Mouse (Mus musculus) monocyte, adult 5-6 weeks (primary cell): ENCODE data around the gene Cd93. TPM values are rescaled to one million over a fixed set of nuclear protein-coding genes. Genes with fewer than 3 reads are reported as not detected.
A peak's percentile ranks its signal among the peaks of the same experiment; 100 is the strongest.

Source experiments
- ATAC-seq: fragments of 153-309, 156-312 bp; replicated peaks from 2 replicates; pipeline ENCODE4 v1.8.0; 2017; ENCODE audit warnings: mild to moderate bottlenecking; ENCODE audit not compliant: low TSS enrichment, insufficient number of reproducible peaks, severe bottlenecking, poor library complexity, low FRiP score
- total RNA-seq: library from RNA; stranded (forward); fragments of 200-1000, 200-491, 200-594 nt; gene quantifications from 3 replicates; pipeline ENCODE4 v1.2.3, GENCODE M21; 2017

Cd93 gene
- total RNA-seq, 1 experiment from 2014 or later: 4.8 TPM

- ATAC-seq: peak; percentile 72
Observed at GRCm38 (mm10) chr2:148407870-148408760, 35.2 kb downstream of the Cd93 start, which contains the start of gene Thbd. Gene Thbd (minus strand): TSS chr2:148408188.

- ATAC-seq: 0 out of 2 replicates have a peak, but pooled peaks have one; percentile 4
Observed at GRCm38 (mm10) chr2:148406971-148407869, 36.1 kb downstream of the Cd93 start.

- peak; percentile 33 for ATAC-seq
Observed at GRCm38 (mm10) chr2:148406160-148406970, 37.0 kb downstream of the Cd93 start.

- no peak for ATAC-seq
Observed at GRCm38 (mm10) chr2:148404906-148405305, 38.5 kb downstream of the Cd93 start.

GRCm38 (mm10) chr2:148402227-148402626, 41.1 kb downstream of the Cd93 start:
- peak; percentile 34 for ATAC-seq

GRCm38 (mm10) chr2:148398901-148399685, 44.3 kb downstream of the Cd93 start:
- ATAC-seq: no peak

GRCm38 (mm10) chr2:148397784-148398100, 45.6 kb downstream of the Cd93 start:
- ATAC-seq: no peak

- peak; percentile 25 for ATAC-seq
Observed at GRCm38 (mm10) chr2:148397015-148397783, 46.2 kb downstream of the Cd93 start.

- ATAC-seq: no peak
Observed at GRCm38 (mm10) chr2:148396209-148396608, 47.2 kb downstream of the Cd93 start.

- peak; percentile 32 for ATAC-seq
Observed at GRCm38 (mm10) chr2:148395131-148396051, 48.0 kb downstream of the Cd93 start, which contains the start of gene Sstr4. Gene Sstr4 (plus strand): TSS chr2:148395344.

GRCm38 (mm10) chr2:148393846-148394245, 49.5 kb downstream of the Cd93 start:
- no peak for ATAC-seq

GRCm38 (mm10) chr2:148393149-148393548, 50.2 kb downstream of the Cd93 start:
- peak; percentile 73 for ATAC-seq

- ATAC-seq: no peak
Observed at GRCm38 (mm10) chr2:148387652-148388581, 55.4 kb downstream of the Cd93 start.

GRCm38 (mm10) chr2:148386927-148387326, 56.4 kb downstream of the Cd93 start:
- no peak; the same call in 1 of the 2 replicates for ATAC-seq
